Mouse (Mus musculus) C2C12 (cell line): Measurements from ENCODE around the gene Atg9a.

Source experiments
- CTCF ChIP-seq: IDR thresholded peaks from one replicate; pipeline ENCODE4 v1.5.1; 2011; ENCODE audit not compliant: control insufficient read depth, insufficient read depth, insufficient read length
- MAX ChIP-seq: IDR thresholded peaks from one replicate; pipeline ENCODE4 v1.6.1; 2011; ENCODE audit warnings: mild to moderate bottlenecking, control low read depth

DNA sequence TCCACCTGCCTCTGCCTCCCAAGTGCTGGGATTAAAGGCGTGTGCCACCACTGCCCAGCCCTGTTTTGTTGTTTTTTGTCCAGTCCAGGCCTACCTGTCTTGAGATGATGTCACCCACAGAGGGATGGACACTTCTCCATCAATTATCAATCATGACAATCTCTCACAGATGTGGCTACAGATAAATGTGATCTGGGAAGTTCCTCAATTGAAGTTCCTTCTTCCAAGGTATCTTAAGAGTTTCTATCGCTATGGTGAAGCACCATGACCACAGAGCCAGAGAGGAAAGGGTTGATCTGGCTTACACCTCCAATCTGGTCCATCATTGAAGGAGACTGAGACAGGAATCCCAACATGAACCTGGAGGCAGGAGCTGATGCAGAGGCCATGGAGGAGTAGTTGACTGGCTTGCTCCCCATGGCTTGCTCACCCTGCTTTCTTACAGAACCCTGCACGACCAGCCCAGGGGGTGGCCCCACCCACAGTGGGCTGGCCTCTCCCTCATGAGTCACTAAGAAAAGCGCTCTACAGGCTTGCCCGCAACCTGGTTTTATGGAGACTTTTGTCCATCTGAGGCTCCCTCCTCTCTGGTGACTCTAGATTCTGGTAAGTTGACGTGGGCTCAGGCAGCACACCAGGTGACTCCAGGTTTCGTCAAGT is 38.5 kb upstream of the Atg9a start:
- TF ChIP-seq CTCF (no peak), MAX (no peak)
